Mouse (Mus musculus) MEL (cell line): Measurements from ENCODE around the gene Olfr547. TPM values are rescaled to one million over a fixed set of nuclear protein-coding genes. Genes with fewer than 3 reads are reported as not detected.

Experiments used
- DNase-seq: peaks from one replicate; pipeline ENCODE4 v3.0.0; 2011; ENCODE audit warnings: low read depth, low spot score
- H3K27ac ChIP-seq: 2 replicates; pipeline ENCODE4 v1.5.1; 2012; ENCODE audit warnings: low read depth, mild to moderate bottlenecking, control low read depth, low read length, moderate library complexity; ENCODE audit not compliant: control insufficient read depth
- H3K27me3 ChIP-seq, 2 experiments: fragments of 150-350 bp in 1 of 2; sonication (generic) in 1 of 2; 2 replicates each; pipeline ENCODE4 v1.6.1; 2012; ENCODE audit warnings: low read length in 2 of 2, mild to moderate bottlenecking in 2 of 2, improper control_type of control experiment in 1 of 2, moderate library complexity in 1 of 2; ENCODE audit not compliant: insufficient read depth in 2 of 2, control insufficient read depth in 1 of 2
- H3K36me3 ChIP-seq, 2 experiments: 2 replicates each; pipeline ENCODE4 v1.6.1; 2012 to 2014; ENCODE audit warnings: low read length in 2 of 2, improper control_type of control experiment in 1 of 2, inconsistent platforms in 1 of 2, mild to moderate bottlenecking in 1 of 2; ENCODE audit not compliant: insufficient read depth in 2 of 2, control insufficient read depth in 1 of 2
- H3K4me1 ChIP-seq, 2 experiments: fragments of 150-350 bp in 1 of 2; sonication (generic) in 1 of 2; 2 replicates each; pipeline ENCODE4 v1.6.1; 2012; ENCODE audit warnings: low read length in 2 of 2, improper control_type of control experiment in 1 of 2, mild to moderate bottlenecking in 1 of 2; ENCODE audit not compliant: insufficient read depth in 2 of 2, control insufficient read depth in 1 of 2
- H3K4me3 ChIP-seq, 2 experiments: fragments of 150-350 bp in 1 of 2; sonication (generic) in 1 of 2; 2 replicates each; pipeline ENCODE4 v1.5.1; 2012; ENCODE audit warnings: low read depth in 2 of 2, low read length in 2 of 2, mild to moderate bottlenecking in 2 of 2, moderate library complexity in 2 of 2, control low read depth in 1 of 2, improper control_type of control experiment in 1 of 2; ENCODE audit not compliant: control insufficient read depth in 1 of 2, insufficient read depth in 1 of 2
- H3K79me2 ChIP-seq: 2 replicates; pipeline ENCODE4 v1.6.1; 2012; ENCODE audit warnings: mild to moderate bottlenecking, low read length, moderate library complexity; ENCODE audit not compliant: control insufficient read depth, poor library complexity, insufficient read depth
- H3K9ac ChIP-seq: 2 replicates; pipeline ENCODE4 v1.6.1; 2012; ENCODE audit warnings: low read depth, mild to moderate bottlenecking, control low read depth, low read length, moderate library complexity; ENCODE audit not compliant: control insufficient read depth, poor library complexity, severe bottlenecking
- H3K9me3 ChIP-seq: fragments of 150-350 bp; sonication (generic); replicated peaks from 2 replicates; pipeline ENCODE4 v1.6.1; 2012; ENCODE audit warnings: mild to moderate bottlenecking, low read length, improper control_type of control experiment, moderate library complexity; ENCODE audit not compliant: insufficient read depth
- CHD2 ChIP-seq: IDR thresholded peaks from 2 replicates; pipeline ENCODE4 v1.6.1; 2011; ENCODE audit warnings: low read length, improper control_type of control experiment
- CTCF ChIP-seq, 3 experiments: IDR thresholded peaks in 2 of 3; conservative IDR thresholded peaks in 1 of 3; 2 replicates each; pipeline ENCODE4 v1.5.1; 2011 to 2012; ENCODE audit warnings: low read length in 3 of 3, low read depth in 2 of 3, mild to moderate bottlenecking in 2 of 3, improper control_type of control experiment in 1 of 3, inconsistent platforms in 1 of 3, mixed read lengths in 1 of 3, moderate library complexity in 1 of 3; ENCODE audit not compliant: control insufficient read depth in 1 of 3, insufficient read depth in 1 of 3, poor library complexity in 1 of 3, severe bottlenecking in 1 of 3
- ELF1 ChIP-seq: IDR thresholded peaks from 2 replicates; pipeline ENCODE4 v1.6.1; 2014; ENCODE audit warnings: low read depth, mild to moderate bottlenecking, inconsistent platforms, low read length, improper control_type of control experiment, moderate library complexity
- EP300 ChIP-seq, 2 experiments: IDR thresholded peaks; 2 replicates each; pipeline ENCODE4 v1.6.1; 2011; ENCODE audit warnings: improper control_type of control experiment in 2 of 2, low read length in 2 of 2, low read depth in 1 of 2, mild to moderate bottlenecking in 1 of 2
- ETS1 ChIP-seq: IDR thresholded peaks from 2 replicates; pipeline ENCODE4 v1.6.1; 2012; ENCODE audit warnings: low read depth, mild to moderate bottlenecking, inconsistent platforms, low read length, improper control_type of control experiment, moderate library complexity
- HCFC1 ChIP-seq: IDR thresholded peaks from 2 replicates; pipeline ENCODE4 v1.6.1; 2012; ENCODE audit warnings: low read depth, mild to moderate bottlenecking, inconsistent platforms, low read length, improper control_type of control experiment, moderate library complexity
- JUND ChIP-seq: IDR thresholded peaks from 2 replicates; pipeline ENCODE4 v1.6.1; 2011; ENCODE audit warnings: low read depth, mild to moderate bottlenecking, improper control_type of control experiment, low read length
- KAT2A ChIP-seq: conservative IDR thresholded peaks from 2 replicates; pipeline ENCODE4 v1.6.1; 2012; ENCODE audit warnings: low read depth, low read length, improper control_type of control experiment, inconsistent platforms
- MAZ ChIP-seq: IDR thresholded peaks from 2 replicates; pipeline ENCODE4 v1.6.1; 2012; ENCODE audit warnings: low read depth, mild to moderate bottlenecking, inconsistent platforms, low read length, improper control_type of control experiment
- MXI1 ChIP-seq: IDR thresholded peaks from 2 replicates; pipeline ENCODE4 v1.6.1; 2011; ENCODE audit warnings: mild to moderate bottlenecking, low read depth, low read length, improper control_type of control experiment
- MYB ChIP-seq: IDR thresholded peaks from 2 replicates; pipeline ENCODE4 v1.6.1; 2011; ENCODE audit warnings: mild to moderate bottlenecking, low read depth, low read length, improper control_type of control experiment
- MYC ChIP-seq: IDR thresholded peaks from 2 replicates; pipeline ENCODE4 v1.6.1; 2011; ENCODE audit warnings: low read depth, mild to moderate bottlenecking, low read length, improper control_type of control experiment, moderate library complexity
- POLR2A ChIP-seq, 2 experiments: IDR thresholded peaks; 2 replicates each; pipeline ENCODE4 v1.6.1; 2011 to 2012; ENCODE audit warnings: low read length in 2 of 2, mild to moderate bottlenecking in 2 of 2, control low read depth in 1 of 2, improper control_type of control experiment in 1 of 2, low read depth in 1 of 2, moderate library complexity in 1 of 2; ENCODE audit not compliant: control insufficient read depth in 1 of 2, insufficient read depth in 1 of 2, poor library complexity in 1 of 2
- POLR2AphosphoS2 ChIP-seq: IDR thresholded peaks from 2 replicates; pipeline ENCODE4 v1.6.1; 2011; ENCODE audit warnings: low read length, improper control_type of control experiment
- POLR2AphosphoS5 ChIP-seq: IDR thresholded peaks from 2 replicates; pipeline ENCODE4 v1.6.1; 2012; ENCODE audit warnings: low read depth, borderline replicate concordance, mild to moderate bottlenecking, inconsistent platforms, low read length, moderate library complexity, mixed read lengths
- RAD21 ChIP-seq: IDR thresholded peaks from 2 replicates; pipeline ENCODE4 v1.6.1; 2011; ENCODE audit warnings: mild to moderate bottlenecking, low read depth, low read length, improper control_type of control experiment
- SIN3A ChIP-seq: IDR thresholded peaks from 2 replicates; pipeline ENCODE4 v1.6.1; 2012; ENCODE audit warnings: low read length, improper control_type of control experiment, inconsistent platforms
- SMC3 ChIP-seq: IDR thresholded peaks from 2 replicates; pipeline ENCODE4 v1.6.1; 2011; ENCODE audit warnings: low read depth, low read length, improper control_type of control experiment
- TAL1 ChIP-seq: IDR thresholded peaks from 2 replicates; pipeline ENCODE4 v1.6.1; 2012; ENCODE audit warnings: mild to moderate bottlenecking, inconsistent platforms, low read length, moderate library complexity, mixed read lengths
- TCF12 ChIP-seq: IDR thresholded peaks from 2 replicates; pipeline ENCODE4 v1.6.1; 2014; ENCODE audit warnings: low read depth, mild to moderate bottlenecking, inconsistent platforms, low read length, improper control_type of control experiment, moderate library complexity
- ZC3H11A ChIP-seq: IDR thresholded peaks from 2 replicates; pipeline ENCODE4 v1.6.1; 2012; ENCODE audit warnings: low read depth, mild to moderate bottlenecking, inconsistent platforms, low read length, improper control_type of control experiment
- ZKSCAN1 ChIP-seq: IDR thresholded peaks from 2 replicates; pipeline ENCODE4 v1.6.1; 2012; ENCODE audit warnings: low read depth, mild to moderate bottlenecking, inconsistent platforms, low read length, improper control_type of control experiment, moderate library complexity
- ZNF384 ChIP-seq: IDR thresholded peaks from 2 replicates; pipeline ENCODE4 v1.6.1; 2012; ENCODE audit warnings: low read depth, mild to moderate bottlenecking, inconsistent platforms, low read length, improper control_type of control experiment
- polyA plus RNA-seq, 2 experiments: library from polyadenylated mRNA; stranded (reverse) in 1 of 2; unstranded in 1 of 2; fragments of >175 nt in 1 of 2; fragments of >200 nt in 1 of 2; gene quantifications; 2 replicates each; pipeline versions ENCODE4 v1.2.1 to v1.2.4; 2012; ENCODE audit warnings: low replicate concordance in 2 of 2, low read depth in 1 of 2; ENCODE audit not compliant: insufficient read length in 2 of 2, insufficient read depth in 1 of 2, missing spikeins in 1 of 2
- total RNA-seq: library from RNA; depleted of rRNA; stranded (reverse); fragments of 300-350 nt; gene quantifications from 2 replicates; pipeline ENCODE4 v1.2.3, GENCODE M21; 2012

The Olfr547 gene
- total and polyA plus RNA-seq, 3 experiments: not detected

DNA sequence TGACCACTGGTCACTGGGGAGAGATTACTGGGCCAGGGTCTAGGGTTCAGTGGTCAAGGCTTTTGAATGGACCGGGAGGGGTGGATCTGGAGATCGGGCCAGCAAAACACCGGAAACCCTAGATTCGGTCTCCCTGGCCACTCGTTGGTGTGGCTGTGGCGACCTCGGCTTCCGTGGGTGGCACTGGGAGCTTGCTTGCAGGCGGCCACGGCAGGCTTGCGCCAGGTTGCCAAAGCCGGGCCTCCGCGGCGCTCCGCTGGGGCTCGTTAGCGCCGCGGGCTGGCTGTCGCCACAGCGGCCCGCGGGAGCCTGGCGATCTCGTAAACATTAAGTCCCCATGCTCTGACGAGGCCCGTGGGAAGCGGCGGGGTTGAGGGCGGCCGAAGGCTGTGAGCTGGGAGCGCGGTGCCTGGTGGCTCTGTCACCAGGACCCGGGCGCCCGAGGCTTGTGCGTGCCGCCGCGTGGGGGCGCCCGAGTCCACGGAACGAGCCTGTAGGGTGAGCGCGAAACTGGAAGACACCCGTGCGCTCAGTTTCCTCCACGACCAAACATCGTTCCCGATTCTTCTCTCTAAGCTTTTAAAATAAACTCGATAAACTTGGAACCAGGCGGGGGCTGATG is 21.6 kb upstream of the Olfr547 start:
- TF ChIP-seq MXI1: no peak
- TF ChIP-seq ZNF384: no peak
- no peak for TF ChIP-seq MYC
- no peak for TF ChIP-seq EP300 (IDR thresholded peaks at IDR 0.05; ENCODE audit: low read depth in 1 of 2, low read length in 2 of 2)
- no peak for TF ChIP-seq HCFC1
- no peak for TF ChIP-seq CHD2
- TF ChIP-seq JUND: no peak
- no peak for TF ChIP-seq MYB
- TF ChIP-seq ZC3H11A: peak; percentile 62
- TF ChIP-seq KAT2A: no peak
- TF ChIP-seq RAD21: peak; percentile 84
- TF ChIP-seq POLR2AphosphoS2: no peak
- TF ChIP-seq POLR2AphosphoS5: no peak
- TF ChIP-seq ZKSCAN1: no peak
- no peak for TF ChIP-seq TAL1
- no peak for TF ChIP-seq ELF1
- TF ChIP-seq CTCF (IDR thresholded peaks at IDR 0.05 in 2 of 3, conservative IDR thresholded peaks at IDR 0.05 in 1 of 3; ENCODE audit: control insufficient read depth in 1 of 3, insufficient read depth in 1 of 3, low read depth in 2 of 3, low read length in 3 of 3, poor library complexity in 1 of 3, severe bottlenecking in 1 of 3): peak; percentile 51 to 85 (median 84); a peak in 5 of 6 replicates
- TF ChIP-seq POLR2A (IDR thresholded peaks at IDR 0.05; ENCODE audit: control insufficient read depth in 1 of 2, insufficient read depth in 1 of 2, low read depth in 1 of 2, low read length in 2 of 2, poor library complexity in 1 of 2): no peak
- peak; percentile 66 for TF ChIP-seq SMC3
- TF ChIP-seq SIN3A: no peak
- no peak for TF ChIP-seq ETS1
- TF ChIP-seq TCF12: no peak
- TF ChIP-seq, all 39 proteins: peak for 4
- Histone ChIP-seq H3K4me1 (peaks cover 2 to 11% of the 10 kb centered on the region in 2 experiments; a peak in 3 of 4 replicates), H3K27me3 (peaks cover 5 to 6% of the 10 kb centered on the region in 2 experiments; a peak in 3 of 4 replicates), H3K9me3 (no peaks in the 10 kb centered on the region), H3K27ac (no peak overlapping the region), H3K9ac (peak overlapping the region; percentile 83), H3K4me3 (peak overlapping the region; percentile 61 to 86), H3K79me2 (peaks cover 1% of the 10 kb centered on the region; the same call in 1 of the 2 replicates), H3K36me3 (peaks cover 0 to 6% of the 10 kb centered on the region in 2 experiments; a peak in 1 of 4 replicates)
- peak; percentile 86 for DNase-seq

DNA sequence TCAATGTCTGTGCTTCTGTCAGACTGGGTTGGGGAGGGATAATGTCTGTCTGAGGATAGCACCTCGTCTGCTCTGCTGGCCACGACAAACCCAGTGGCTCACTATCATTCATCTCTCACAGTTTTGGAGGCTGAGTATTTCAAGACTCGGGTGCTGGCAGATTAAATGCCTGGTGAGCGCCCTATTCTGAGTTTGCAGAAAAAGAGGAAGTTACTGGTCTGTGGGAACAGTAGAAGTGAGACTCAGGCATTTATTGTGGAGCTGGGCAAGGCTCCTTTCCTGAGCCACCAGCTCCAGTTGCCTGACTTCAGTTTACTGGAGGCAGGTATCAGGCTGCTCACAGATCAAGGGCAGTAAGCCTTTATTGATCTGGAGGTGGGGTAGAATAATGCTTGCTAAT is 20.4 kb upstream of the Olfr547 start:
- Histone ChIP-seq H3K9ac (peak overlapping the region; percentile 25), H3K27ac (no peak overlapping the region), H3K79me2 (peaks cover 1% of the 10 kb centered on the region; the same call in 1 of the 2 replicates), H3K4me1 (peaks cover 2 to 11% of the 10 kb centered on the region in 2 experiments; a peak in 3 of 4 replicates), H3K27me3 (peaks cover 5 to 6% of the 10 kb centered on the region in 2 experiments; a peak in 3 of 4 replicates), H3K9me3 (no peaks in the 10 kb centered on the region), H3K4me3 (peak overlapping the region; percentile 61 to 86; a peak in 3 of 4 replicates), H3K36me3 (peaks cover 0 to 6% of the 10 kb centered on the region in 2 experiments; a peak in 1 of 4 replicates)
- no peak for TF ChIP-seq MAZ
- TF ChIP-seq ZC3H11A: no peak
- peak; percentile 83 for DNase-seq
